In genomic region chr7:46918678-46919371, GRCm38 (mm10) we compare ENCODE assay signal across 8 mouse cellular contexts. TPM values are rescaled to one million over a fixed set of nuclear protein-coding genes. Genes with fewer than 3 reads are reported as not detected.
DNase-seq lines count a peak whose midpoint lies in the region; ATAC-seq and TF ChIP-seq lines count a peak whose summit lies in the region.

No protein-coding gene starts in this region.

- peak overlapping the region; percentile 96 for H3K4me3 ChIP-seq in megakaryocyte, embryonic 14.5 days (replicated peaks)
- peak overlapping the region; percentile 76; the same call in 1 of the 2 replicates for H3K4me3 ChIP-seq in cortical plate, adult 2 months (ENCODE audit: insufficient read depth, low read length)
- H3K4me3 ChIP-seq in hindbrain, embryonic 16.5 days (ENCODE audit: low read length), result peak overlapping the region; percentile 98
- peak overlapping the region; percentile 94 for H3K4me3 ChIP-seq in midbrain, embryonic 13.5 days (replicated peaks)

- no peaks in the 10 kb centered on the region for H3K27me3 ChIP-seq in megakaryocyte, embryonic 14.5 days (replicated peaks)
- H3K27me3 ChIP-seq in hindbrain, embryonic 16.5 days (replicated peaks; ENCODE audit: control insufficient read depth, insufficient read depth, low read length), result no peaks in the 10 kb centered on the region
- H3K27me3 ChIP-seq in midbrain, embryonic 13.5 days, result no peaks in the 10 kb centered on the region

- no peak overlapping the region for H3K27ac ChIP-seq in cortical plate, adult 2 months (ENCODE audit: insufficient read depth, low read length)
- H3K27ac ChIP-seq in hindbrain, embryonic 16.5 days (ENCODE audit: low read depth, low read length), result no peak overlapping the region; the same call in 1 of the 2 replicates
- peak overlapping the region; percentile 98 for H3K27ac ChIP-seq in midbrain, embryonic 13.5 days

- peak overlapping the region; percentile 77 for H3K4me2 ChIP-seq in hindbrain, embryonic 16.5 days (ENCODE audit: low read length)
- peak overlapping the region; percentile 71 for H3K4me2 ChIP-seq in midbrain, embryonic 13.5 days (replicated peaks)

- WGBS in hindbrain, embryonic 16.5 days, result 18% methylated on average over 13 of the region's 13 CpGs
- WGBS in midbrain, embryonic 13.5 days, result 18% methylated on average over 13 of the region's 13 CpGs

- no peaks in the 10 kb centered on the region for H3K9me3 ChIP-seq in megakaryocyte, embryonic 14.5 days
- H3K9me3 ChIP-seq in hindbrain, embryonic 16.5 days (ENCODE audit: control insufficient read depth, low read length), result no peaks in the 10 kb centered on the region
- H3K9me3 ChIP-seq in midbrain, embryonic 13.5 days, result no peaks in the 10 kb centered on the region

- no peak for TF ChIP-seq CTCF in cortical plate, adult 2 months (IDR thresholded peaks at IDR 0.05; ENCODE audit: extremely low read depth, insufficient read depth, low read length)

- no peak for ATAC-seq in megakaryocyte, adult 5-6 weeks (ENCODE audit: poor library complexity, severe bottlenecking)
- no peak for ATAC-seq in hindbrain, embryonic 16.5 days
- ATAC-seq in midbrain, embryonic 13.5 days, result no peak
- ATAC-seq in monocyte, adult 5-6 weeks (replicated peaks; ENCODE audit: insufficient number of reproducible peaks, low FRiP score, low TSS enrichment, poor library complexity, severe bottlenecking), result no peak

- peaks cover 36% of the 10 kb centered on the region for H3K36me3 ChIP-seq in megakaryocyte, embryonic 14.5 days (replicated peaks; ENCODE audit: low read length)
- H3K36me3 ChIP-seq in hindbrain, embryonic 16.5 days (ENCODE audit: control insufficient read depth, insufficient read depth, low read length), result no peaks in the 10 kb centered on the region
- peaks cover 10% of the 10 kb centered on the region for H3K36me3 ChIP-seq in midbrain, embryonic 13.5 days

- peaks cover 47% of the 10 kb centered on the region for H3K4me1 ChIP-seq in megakaryocyte, embryonic 14.5 days
- H3K4me1 ChIP-seq in cortical plate, adult 2 months (ENCODE audit: control insufficient read depth, insufficient read depth, low read length), result peaks cover 5% of the 10 kb centered on the region; the same call in 1 of the 2 replicates
- H3K4me1 ChIP-seq in hindbrain, embryonic 16.5 days (ENCODE audit: control insufficient read depth, insufficient read depth, low read depth, low read length), result peaks cover 17% of the 10 kb centered on the region
- peaks cover 42% of the 10 kb centered on the region for H3K4me1 ChIP-seq in midbrain, embryonic 13.5 days (replicated peaks)

- peak overlapping the region; percentile 55 for H3K9ac ChIP-seq in hindbrain, embryonic 16.5 days (ENCODE audit: low read depth, low read length)
- peak overlapping the region; percentile 95 for H3K9ac ChIP-seq in midbrain, embryonic 13.5 days (replicated peaks)

- no peak for DNase-seq in adrenal gland, postnatal 14 days
- DNase-seq in frontal cortex, adult 2 months (ENCODE audit: extremely low spot score in 1 of 2, low spot score in 1 of 2), result no peak

- no peak for TF ChIP-seq POLR2A in cortical plate, adult 2 months (IDR thresholded peaks at IDR 0.05; ENCODE audit: extremely low read depth, insufficient read depth, low read length)

RNA-seq across cellular contexts. Expression of gene Tsg101, which starts 0.9 kb away (rescaled TPM):
- 23.2 and 42.8 TPM in 2 replicates for polyA plus RNA-seq in megakaryocyte, embryonic 14.5 days (2012; ENCODE audit: insufficient read depth, low replicate concordance)
- total RNA-seq in megakaryocyte, adult 5-6 weeks (2015), result 94.3 and 96.9 TPM in 2 replicates
- total RNA-seq in megakaryocyte, adult 5-6 weeks (2017), result 43.6 and 58.2 TPM in 2 replicates
- polyA plus RNA-seq in cortical plate, adult 2 months (2012; rRNA removed), result 61.9 and 67.3 TPM in 2 replicates
- polyA plus RNA-seq in hindbrain, embryonic 16.5 days (2015; fragmentation: Nextera tagmentation; extraction: Ambion mirVana), result 311 and 323 TPM in 2 replicates
- polyA plus RNA-seq in midbrain, embryonic 13.5 days (2015; fragmentation: Nextera tagmentation; extraction: Ambion mirVana), result 419 and 434 TPM in 2 replicates
- 90.5 and 92.7 TPM in 2 replicates for total RNA-seq in adrenal gland, postnatal 14 days (2021)
- 77.6 and 78.8 TPM in 2 replicates for polyA plus RNA-seq in frontal cortex, adult 2 months (2012; rRNA removed)
- total RNA-seq in monocyte, adult 5-6 weeks (2017), result 27.2 to 80.4 TPM (median 57.3 TPM) in 3 replicates

RNA-seq across cellular contexts. Expression of gene Uevld, which starts 39.5 kb away (rescaled TPM):
- polyA plus RNA-seq in megakaryocyte, embryonic 14.5 days (2012; ENCODE audit: insufficient read depth, low replicate concordance), result 0.04 TPM in 1 of 2 replicates, not detected in the other
- total RNA-seq in megakaryocyte, adult 5-6 weeks (2015), result 18.0 and 18.2 TPM in 2 replicates
- total RNA-seq in megakaryocyte, adult 5-6 weeks (2017), result 14.1 and 16.2 TPM in 2 replicates
- 7.1 and 7.8 TPM in 2 replicates for polyA plus RNA-seq in cortical plate, adult 2 months (2012; rRNA removed)
- polyA plus RNA-seq in hindbrain, embryonic 16.5 days (2015; fragmentation: Nextera tagmentation; extraction: Ambion mirVana), result 4.7 and 5.0 TPM in 2 replicates
- 7.4 and 7.5 TPM in 2 replicates for polyA plus RNA-seq in midbrain, embryonic 13.5 days (2015; fragmentation: Nextera tagmentation; extraction: Ambion mirVana)
- 16.7 and 20.1 TPM in 2 replicates for total RNA-seq in adrenal gland, postnatal 14 days (2021)
- polyA plus RNA-seq in frontal cortex, adult 2 months (2012; rRNA removed), result 6.3 and 7.7 TPM in 2 replicates
- 4.8 to 9.9 TPM (median 6.4 TPM) in 3 replicates for total RNA-seq in monocyte, adult 5-6 weeks (2017)

RNA-seq across cellular contexts. Expression of gene Ldhc, which starts 57.8 kb away (rescaled TPM):
- 0.35 TPM in 1 of 2 replicates, not detected in the other for polyA plus RNA-seq in megakaryocyte, embryonic 14.5 days (2012; ENCODE audit: insufficient read depth, low replicate concordance)
- 2.3 and 2.9 TPM in 2 replicates for total RNA-seq in megakaryocyte, adult 5-6 weeks (2015)
- total RNA-seq in megakaryocyte, adult 5-6 weeks (2017), result 1.0 TPM in 1 of 2 replicates, not detected in the other
- 0.08 TPM in 1 of 2 replicates, not detected in the other for polyA plus RNA-seq in cortical plate, adult 2 months (2012; rRNA removed)
- 0.25 and 0.55 TPM in 2 replicates for polyA plus RNA-seq in hindbrain, embryonic 16.5 days (2015; fragmentation: Nextera tagmentation; extraction: Ambion mirVana)
- 0.22 TPM in 1 of 2 replicates, not detected in the other for polyA plus RNA-seq in midbrain, embryonic 13.5 days (2015; fragmentation: Nextera tagmentation; extraction: Ambion mirVana)
- not detected in 2 replicates for total RNA-seq in adrenal gland, postnatal 14 days (2021)
- not detected in 2 replicates for polyA plus RNA-seq in frontal cortex, adult 2 months (2012; rRNA removed)
- total RNA-seq in monocyte, adult 5-6 weeks (2017), result 0.39 to 13.0 TPM (median 3.9 TPM) in 3 replicates
